Mouse (Mus musculus): ENCODE results near the gene Tesmin.
A peak's percentile ranks its signal among the peaks of the same experiment; 100 is the strongest.

Tesmin gene

GRCm38 (mm10) chr19:3388629-3389057 is at the start of gene Tesmin:
Tesmin (plus strand) TSS chr19:3388857.
- peak; percentile 91 to 97 for DNase-seq

GRCm38 (mm10) chr19:3339187-3339586 is 49.5 kb upstream of the Tesmin start:
- DNase-seq = no peak

GRCm38 (mm10) chr19:3341021-3341420 is 47.6 kb upstream of the Tesmin start:
- DNase-seq = no peak

- DNase-seq = no peak
Observed at GRCm38 (mm10) chr19:3343929-3344328, 44.7 kb upstream of the Tesmin start.

- DNase-seq = peak; percentile 65 to 71
Observed at GRCm38 (mm10) chr19:3344636-3345544, 43.8 kb upstream of the Tesmin start.

GRCm38 (mm10) chr19:3347784-3348183 is 40.9 kb upstream of the Tesmin start:
- no peak for DNase-seq

GRCm38 (mm10) chr19:3353415-3354111 is 35.1 kb upstream of the Tesmin start:
- peak; percentile 84 to 90 for DNase-seq

GRCm38 (mm10) chr19:3355096-3355495 is 33.6 kb upstream of the Tesmin start:
- DNase-seq = peak; percentile 30 to 79

- peak in 1 of 2 experiments; percentile 62 for DNase-seq
Observed at GRCm38 (mm10) chr19:3356516-3356915, 32.1 kb upstream of the Tesmin start.

GRCm38 (mm10) chr19:3357620-3358019 is 31.0 kb upstream of the Tesmin start:
- DNase-seq = no peak

- DNase-seq = no peak
Observed at GRCm38 (mm10) chr19:3359841-3360588, 28.6 kb upstream of the Tesmin start.

GRCm38 (mm10) chr19:3363510-3363909 is 25.1 kb upstream of the Tesmin start:
- DNase-seq = no peak

- DNase-seq = no peak
Observed at GRCm38 (mm10) chr19:3365089-3365488, 23.6 kb upstream of the Tesmin start.

GRCm38 (mm10) chr19:3368276-3368675 is 20.4 kb upstream of the Tesmin start:
- DNase-seq = peak in 1 of 2 experiments; percentile 44

GRCm38 (mm10) chr19:3373380-3373779 is 15.3 kb upstream of the Tesmin start:
- peak; percentile 49 to 70 for DNase-seq

GRCm38 (mm10) chr19:3374028-3374427 is 14.6 kb upstream of the Tesmin start:
- DNase-seq = peak in 1 of 2 experiments; percentile 54

GRCm38 (mm10) chr19:3375945-3376495 is 12.6 kb upstream of the Tesmin start:
- no peak for DNase-seq

- peak in 1 of 2 experiments; percentile 54 for DNase-seq
Observed at GRCm38 (mm10) chr19:3376966-3377715, 11.5 kb upstream of the Tesmin start.

- DNase-seq = no peak
Observed at GRCm38 (mm10) chr19:3378614-3379013, 10.0 kb upstream of the Tesmin start.

- peak in 1 of 2 experiments; percentile 49 for DNase-seq
Observed at GRCm38 (mm10) chr19:3388061-3388460, 596 bp upstream of the Tesmin start.

GRCm38 (mm10) chr19:3389089-3389488 is 432 bp downstream of the Tesmin start:
- peak; percentile 88 to 95 for DNase-seq

GRCm38 (mm10) chr19:3392384-3392783 is 3.7 kb downstream of the Tesmin start:
- DNase-seq = no peak

Data from kidney, postnatal 36 days (tissue).